14 mouse cellular contexts compared by ENCODE assay signal in the genomic region with DNA sequence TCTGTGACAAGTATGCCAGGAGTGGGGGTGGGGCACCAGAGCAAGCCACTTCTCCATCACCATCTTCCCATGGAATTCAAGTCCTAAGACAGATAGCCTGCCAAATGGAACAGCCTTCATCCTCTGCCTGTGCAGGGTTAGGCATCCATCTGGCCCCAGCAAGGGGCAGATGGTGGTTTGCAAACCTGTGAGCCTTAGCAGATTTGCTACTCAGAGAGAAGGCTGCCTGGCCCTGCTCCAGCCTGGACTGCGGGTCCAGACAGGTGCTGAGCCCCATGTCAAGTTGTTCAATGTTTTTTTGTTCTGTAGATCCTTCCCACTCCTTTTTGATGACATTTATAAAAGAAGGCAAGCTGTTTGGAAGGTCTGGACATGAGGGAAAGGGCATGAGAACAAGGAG. TPM values are rescaled to one million over a fixed set of nuclear protein-coding genes. Genes with fewer than 3 reads are reported as not detected.
"Had no signal": no experiment of that assay in that cellular context is flagged by ENCODE, and none has a peak within 500 bp of the region (broad histone marks: within the 10 kb centered on the region; RNA-seq: fewer than 3 reads in every experiment).

No protein-coding gene starts in this region.

- ATAC-seq: lung, postnatal 0 days; midbrain, embryonic 13.5 days had no signal

- DNase-seq: kidney, postnatal 36 days; layer of hippocampus, adult 9-11 months; layer of hippocampus, postnatal 36 days; lung, adult 2 months; lung, postnatal 36 days; right cerebral cortex, postnatal 14 days; thymus, postnatal 36 days had no signal

RNA-seq across cellular contexts. Expression of gene Defb7, which starts 45.5 kb away (rescaled TPM):
- total RNA-seq: layer of hippocampus, adult 18-20 months; layer of hippocampus, postnatal 36 days; left cerebral cortex, adult 8-10 months; left cerebral cortex, postnatal 36 days; megakaryocyte progenitor cell, adult 5-6 weeks; midbrain, postnatal 0 days had no signal
